Mouse (Mus musculus) liver, postnatal 0 days (tissue): ENCODE measurements around the gene Kcnn1.

Experiments
- CTCF ChIP-seq: sonication (generic); IDR thresholded peaks from 2 replicates; pipeline ENCODE4 v1.5.1; 2016; ENCODE audit warnings: antibody characterized with exemption, low read depth
- EP300 ChIP-seq: IDR thresholded peaks from 2 replicates; pipeline ENCODE4 v1.6.1; 2016; ENCODE audit warnings: antibody characterized with exemption, low read depth, mild to moderate bottlenecking

DNA sequence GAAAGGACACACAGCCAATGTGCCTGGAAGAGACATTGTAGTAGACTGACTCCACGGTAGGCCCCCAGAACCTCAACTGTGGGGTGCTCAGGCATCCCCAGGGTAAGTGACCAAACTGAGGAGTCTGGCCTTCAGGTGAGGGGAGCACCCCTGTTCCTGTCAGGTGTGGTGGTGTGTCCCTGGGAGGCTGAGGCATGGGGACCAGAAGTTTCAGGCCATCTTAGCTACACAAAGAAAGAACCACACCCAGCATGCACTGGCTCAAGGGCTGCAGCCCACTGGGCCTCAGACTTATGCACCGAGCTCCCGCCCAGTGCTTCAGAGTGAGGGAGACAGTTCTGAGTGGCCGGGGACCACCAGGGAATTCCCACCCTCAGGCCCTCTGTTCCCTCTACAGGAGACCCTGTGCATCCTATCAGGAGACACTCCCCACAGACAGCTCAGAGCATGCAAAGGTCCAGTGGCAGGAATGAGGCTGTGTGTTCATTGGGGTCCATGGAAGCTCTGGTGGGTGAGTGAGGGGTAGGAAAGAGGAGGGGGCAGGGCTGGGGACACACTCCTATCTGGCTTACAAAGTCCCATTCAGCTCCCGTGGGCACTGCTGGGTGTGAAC is 8.2 kb upstream of the Kcnn1 start:
- TF ChIP-seq CTCF (no peak), EP300 (no peak)
